Mouse (Mus musculus) left cerebral cortex, adult 11 months (tissue): ENCODE data around the gene Prr7.
"Not testable (repeated sequence)": the region's sequence is repeated elsewhere in the genome, so short reads cannot be mapped to it uniquely, and the experiment has no call there.

Source experiments
- DNase-seq: peaks from one replicate; pipeline ENCODE4 v3.0.0; 2022; ENCODE audit warnings: low spot score

Prr7 gene

GRCm38 (mm10) chr13:55464027-55464884 is at the start of gene Prr7:
Prr7 (plus strand) TSS chr13:55464267.
- no peak for DNase-seq

DNA sequence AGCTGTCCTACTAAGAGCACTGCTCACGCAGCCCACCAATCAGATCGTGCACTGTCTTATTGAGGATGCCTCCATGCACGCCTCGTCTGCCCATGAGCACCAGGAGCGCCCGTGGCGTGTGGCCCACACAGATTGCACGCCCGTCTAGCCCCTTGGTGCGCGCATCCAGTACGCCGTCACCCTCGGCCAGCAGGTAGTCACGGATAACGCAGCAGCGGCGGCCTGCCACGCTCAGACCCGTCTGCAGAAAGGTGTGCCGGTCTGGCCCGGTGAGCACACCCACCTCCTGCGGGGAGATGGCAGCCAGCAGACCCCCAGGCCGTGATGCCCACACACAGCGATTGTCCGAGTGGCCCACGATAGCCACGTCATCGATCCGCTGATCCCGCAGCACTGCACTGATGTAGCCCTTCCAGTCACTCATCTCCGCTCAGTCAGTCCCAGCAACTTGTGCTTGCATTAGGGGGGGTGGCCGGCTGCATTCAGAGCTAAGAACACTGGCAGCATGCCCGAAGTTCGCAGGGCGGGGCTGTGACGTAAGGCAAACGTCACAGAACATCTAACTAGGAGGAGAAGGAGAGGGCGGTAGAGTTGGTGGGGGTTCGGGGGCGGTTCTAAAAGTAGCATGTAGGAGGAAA is 49.2 kb upstream of the Prr7 start, which contains the start of gene Pfn3:
Pfn3 (minus strand) TSS at position 490 of the 638 bp plus-strand sequence.
- peak; percentile 64 for DNase-seq

DNA sequence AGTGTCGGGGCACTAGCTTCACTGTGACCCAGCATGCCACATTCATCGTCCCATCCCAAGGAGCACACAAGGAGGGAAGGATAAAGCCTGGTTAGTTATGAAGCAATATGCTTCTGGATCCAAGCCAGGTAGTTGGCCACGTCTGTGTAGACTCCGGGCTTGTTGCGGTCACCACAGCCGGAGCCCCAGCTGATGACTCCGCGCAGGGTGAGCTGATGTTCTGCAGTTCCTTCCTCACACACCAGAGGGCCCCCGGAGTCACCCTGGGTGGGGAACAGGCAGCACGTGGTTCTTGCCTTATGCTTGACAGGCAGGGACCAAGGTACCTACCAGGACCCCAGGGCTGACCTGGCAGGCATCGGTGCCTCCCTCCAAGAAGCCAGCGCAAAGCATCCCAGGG is 46.1 kb upstream of the Prr7 start:
- DNase-seq = peak; percentile 72

DNA sequence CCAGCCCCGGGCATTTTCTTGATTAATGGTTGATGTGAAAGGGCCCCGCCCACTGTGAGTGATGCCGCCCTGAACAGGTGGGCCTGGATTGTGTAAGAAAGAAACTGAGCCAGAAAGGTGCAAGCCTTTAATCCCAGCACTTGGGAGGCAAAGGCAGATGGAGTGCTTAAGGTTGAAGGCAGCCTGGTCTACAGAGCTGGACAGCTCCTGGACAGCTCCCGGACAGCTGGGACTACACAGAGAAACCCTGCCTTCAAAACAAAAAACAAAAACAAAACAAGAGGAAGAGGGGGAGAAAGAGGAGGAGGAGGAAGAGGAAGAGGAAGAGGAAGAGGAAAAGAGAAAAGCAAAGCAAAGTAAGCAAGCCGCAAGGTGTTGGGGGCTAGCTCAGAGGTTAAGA is 44.9 kb upstream of the Prr7 start:
- DNase-seq = no peak

GRCm38 (mm10) chr13:55420018-55420932 is 43.8 kb upstream of the Prr7 start:
- no peak for DNase-seq

DNA sequence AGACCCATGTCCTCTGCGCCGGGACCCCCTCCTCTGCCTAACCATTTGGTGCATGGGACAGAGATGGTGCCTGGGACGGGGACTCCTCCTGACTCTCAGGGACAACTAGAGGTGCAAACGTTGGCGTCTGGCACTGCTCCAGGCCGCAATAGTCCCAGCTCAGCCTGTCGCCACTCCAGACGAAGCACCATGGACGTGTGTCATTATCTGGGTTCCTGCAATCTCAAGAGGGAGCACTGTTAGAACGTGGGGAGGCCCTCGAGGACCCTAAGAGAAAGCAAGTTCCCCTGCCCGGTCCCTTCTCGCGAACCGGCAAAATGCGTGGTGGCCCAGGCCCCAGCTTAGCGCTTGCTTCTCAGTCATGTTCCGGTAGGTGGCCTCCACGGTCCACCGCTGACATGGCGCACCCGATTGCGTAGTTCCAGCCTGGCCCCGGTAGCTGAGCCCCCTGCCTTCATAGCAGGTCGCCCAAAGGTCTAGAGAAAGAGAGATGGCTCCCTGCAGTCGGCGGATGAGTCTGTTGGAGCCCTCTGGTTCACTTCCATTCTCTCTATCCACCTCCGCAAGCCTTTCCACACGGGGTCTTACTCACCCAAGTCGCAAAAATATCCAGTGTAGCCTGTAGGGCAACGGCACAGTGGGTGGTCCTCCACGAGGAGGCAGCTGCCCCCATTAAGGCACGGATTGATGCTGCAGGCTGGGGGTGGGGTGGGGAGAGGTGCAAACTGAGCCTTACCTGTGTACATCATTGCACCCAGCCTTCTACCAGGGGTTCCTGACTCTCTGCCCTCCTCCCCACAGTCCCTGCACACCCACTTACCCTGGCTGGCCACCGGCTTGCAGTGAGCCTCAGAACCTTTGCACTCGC is 42.9 kb upstream of the Prr7 start:
- DNase-seq = peak; percentile 35

DNA sequence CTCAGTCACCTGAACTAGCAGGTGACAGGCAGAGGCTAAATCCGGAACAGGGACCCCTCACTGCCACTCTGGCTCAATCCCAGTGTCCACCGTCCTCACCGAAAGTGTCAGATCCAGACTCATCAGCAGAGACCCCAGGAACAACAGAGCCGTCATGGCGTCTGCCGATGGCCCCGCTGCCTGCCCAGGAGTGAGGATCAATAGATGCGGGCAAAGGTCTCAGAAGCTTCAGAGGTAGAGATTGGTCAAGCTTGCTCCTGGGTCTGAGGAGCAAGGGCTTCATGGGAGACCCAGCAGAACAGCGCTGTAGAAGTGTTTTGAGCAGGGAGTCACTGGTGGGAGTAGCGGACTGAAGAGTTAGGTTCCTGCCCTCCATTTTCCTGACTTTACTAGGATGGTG is 37.5 kb upstream of the Prr7 start, which contains the start of gene F12:
F12 (minus strand) TSS at position 181 of the 400 bp plus-strand sequence.
- no peak for DNase-seq

- DNase-seq = no peak
Measured at GRCm38 (mm10) chr13:55429226-55429888, 34.7 kb upstream of the Prr7 start.

DNA sequence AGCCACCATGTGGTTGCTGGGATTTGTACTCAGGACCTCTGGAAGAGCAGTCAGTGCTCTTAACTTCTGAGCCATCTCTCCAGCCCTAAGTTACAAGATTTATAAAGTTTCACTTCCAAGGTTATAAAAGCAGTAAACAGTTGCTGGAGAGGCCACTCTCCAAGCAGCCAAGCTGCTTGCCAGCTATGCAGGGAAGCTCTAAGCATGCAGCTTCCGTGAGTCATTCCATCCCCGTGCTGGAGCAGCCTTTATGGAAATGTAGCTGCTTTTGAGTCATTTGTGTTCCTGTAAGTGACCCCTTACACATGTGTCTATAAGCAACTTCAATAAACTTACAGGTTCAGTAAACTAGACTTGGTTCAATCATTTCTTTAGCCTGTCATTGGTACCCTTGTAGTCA is 33.5 kb upstream of the Prr7 start:
- no peak for DNase-seq

DNA sequence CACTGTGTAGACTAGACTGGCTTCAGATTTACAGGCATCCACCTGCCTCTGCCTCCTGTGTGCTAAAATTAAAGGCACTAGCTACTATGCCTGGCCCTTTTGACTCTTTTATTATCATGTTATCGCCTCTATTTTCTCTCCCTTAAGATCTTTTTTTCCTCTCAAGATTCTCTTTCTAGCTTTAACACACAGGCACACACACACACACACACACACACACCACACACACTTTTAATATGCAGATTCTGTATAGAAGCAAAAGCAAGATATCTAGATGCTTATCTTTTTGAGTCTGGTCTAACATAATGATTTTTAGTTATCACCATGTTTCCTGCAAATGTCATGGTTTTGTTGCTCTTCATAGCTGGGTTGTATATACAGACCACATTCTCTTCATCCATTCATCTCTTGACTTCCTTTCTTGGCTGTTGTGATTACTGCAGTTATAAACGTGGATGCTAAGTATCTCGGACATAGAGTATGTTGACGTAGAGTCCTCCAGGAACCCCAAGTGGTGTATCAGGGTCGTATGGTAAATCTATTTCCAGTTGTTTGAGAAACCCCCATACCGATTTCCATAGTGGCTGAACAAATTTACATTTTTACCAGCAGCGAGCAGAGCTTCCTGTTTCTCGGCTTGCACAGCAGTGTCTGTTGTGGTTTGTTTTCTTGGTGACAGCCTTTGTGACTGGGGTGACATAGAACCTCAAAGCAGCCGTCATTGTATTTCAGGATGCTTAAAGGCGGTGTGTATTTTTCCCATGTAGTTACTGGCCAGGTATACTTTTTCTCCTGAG is 32.0 kb upstream of the Prr7 start:
- no peak for DNase-seq

- DNase-seq = not testable (repeated sequence)
Measured at GRCm38 (mm10) chr13:55437111-55437629, 26.9 kb upstream of the Prr7 start.

DNA sequence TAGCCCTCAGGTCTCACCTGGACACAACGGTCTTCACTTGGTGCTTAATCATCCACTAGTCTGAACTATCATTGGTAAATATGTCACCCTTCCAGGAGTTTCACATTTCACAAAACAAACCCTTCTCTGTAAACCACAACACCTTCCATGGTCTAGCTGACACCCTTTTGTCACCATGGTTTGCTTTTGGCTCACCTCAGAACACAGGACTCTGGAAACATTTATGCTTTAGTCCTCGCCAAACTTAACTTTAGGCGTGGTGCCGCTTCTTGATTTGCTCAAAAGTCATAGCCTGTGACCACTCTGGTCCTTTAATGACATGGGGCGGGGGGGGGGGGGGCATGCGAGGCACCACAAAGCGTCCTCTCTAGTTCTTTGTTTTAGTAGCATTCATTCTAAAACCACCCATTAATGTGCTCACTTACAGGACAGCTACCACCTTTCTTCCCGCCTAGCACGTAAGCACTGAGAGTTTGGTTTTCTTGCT is 20.2 kb upstream of the Prr7 start:
- DNase-seq = no peak

DNA sequence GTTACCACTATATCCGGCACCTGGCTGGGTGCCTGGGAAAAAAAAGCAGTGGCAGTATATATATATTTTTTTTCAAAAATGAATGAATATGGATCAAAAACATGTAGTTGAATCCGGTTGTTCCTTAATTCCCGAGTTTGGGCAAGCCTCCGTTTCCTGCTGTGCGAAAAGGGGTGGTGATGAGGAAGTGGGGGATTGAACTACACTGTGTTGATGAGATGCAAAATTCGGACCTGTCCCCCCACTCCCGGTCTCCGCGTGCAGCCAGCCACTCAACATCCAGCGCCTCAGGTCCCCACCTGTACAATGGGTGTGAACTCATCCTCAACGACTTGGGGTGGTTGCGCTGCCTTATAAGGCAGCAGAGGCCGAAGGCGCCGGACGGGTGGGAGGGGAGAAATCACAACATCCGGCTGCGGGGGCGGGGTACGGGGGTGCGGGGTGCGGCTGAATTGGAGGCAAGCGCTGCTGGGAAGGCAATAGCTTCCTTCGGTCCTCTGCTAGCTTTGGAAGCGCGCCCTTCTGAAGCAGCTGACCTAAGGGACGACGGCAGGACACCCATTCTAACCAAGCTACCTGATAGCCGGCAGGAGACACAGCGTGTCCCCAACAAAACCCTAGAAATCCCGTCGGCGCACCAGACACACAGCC is 19.7 kb upstream of the Prr7 start:
- DNase-seq = no peak

GRCm38 (mm10) chr13:55444937-55445315 is 19.1 kb upstream of the Prr7 start, which contains the start of gene Grk6:
Grk6 (plus strand) TSS chr13:55445072.
- DNase-seq = peak; percentile 100

GRCm38 (mm10) chr13:55445361-55446091 is 18.5 kb upstream of the Prr7 start:
- DNase-seq = no peak

- no peak for DNase-seq
Measured at GRCm38 (mm10) chr13:55446483-55447105, 17.5 kb upstream of the Prr7 start.

DNA sequence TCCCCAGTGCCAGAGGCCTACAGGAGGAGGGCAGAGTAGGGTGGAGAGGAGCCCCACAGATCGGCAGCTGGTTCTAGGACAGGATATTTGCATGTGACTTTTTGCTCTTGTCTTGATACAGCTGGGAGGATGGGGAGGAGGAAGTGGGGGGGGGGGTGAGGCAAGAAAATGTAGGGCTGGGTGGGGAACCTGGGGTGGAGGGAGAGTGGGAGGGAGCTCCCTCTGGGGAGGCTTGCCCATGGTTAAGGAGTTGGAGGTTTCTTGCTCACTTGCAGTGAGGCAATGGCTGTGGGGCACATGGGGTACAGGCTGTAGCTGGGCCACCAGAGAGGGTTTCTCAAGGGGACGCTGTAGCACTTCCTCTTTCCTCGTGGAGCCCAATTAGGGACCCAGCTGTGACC is 16.5 kb upstream of the Prr7 start:
- no peak for DNase-seq

DNA sequence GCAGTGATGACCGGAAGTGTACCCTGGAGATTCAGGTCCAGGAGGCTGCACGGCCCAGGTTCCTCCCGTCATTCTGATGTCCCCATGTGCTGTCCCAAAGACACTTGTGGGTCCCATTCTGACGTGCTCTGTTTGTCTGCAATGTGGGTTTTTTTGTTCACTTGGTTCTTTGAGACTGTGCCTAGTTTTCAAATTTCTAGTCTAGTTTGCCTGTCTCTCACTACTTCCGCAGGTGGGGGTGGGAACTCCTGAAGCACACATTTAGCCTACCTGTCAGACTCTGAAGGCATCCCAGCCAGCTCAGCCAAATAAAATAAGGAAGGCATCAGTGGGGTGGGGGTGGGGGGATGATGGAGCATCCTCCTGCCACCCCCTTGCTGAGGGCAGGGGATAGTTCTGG is 15.9 kb upstream of the Prr7 start:
- no peak for DNase-seq
